Mouse (Mus musculus) olfactory bulb, adult 2 months (tissue): ENCODE results near the gene Thsd7a.

ENCODE experiments used
- CTCF ChIP-seq: fragments of 200-500 bp; IDR thresholded peaks from 2 replicates; pipeline ENCODE4 v1.5.1; 2012; ENCODE audit warnings: low read depth, mild to moderate bottlenecking, low read length, moderate library complexity; ENCODE audit not compliant: insufficient read depth
- POLR2A ChIP-seq: fragments of 200-500 bp; IDR thresholded peaks from 2 replicates; pipeline ENCODE4 v1.6.1; 2012; ENCODE audit warnings: mild to moderate bottlenecking, low read depth, low read length, moderate library complexity; ENCODE audit not compliant: insufficient read depth

DNA sequence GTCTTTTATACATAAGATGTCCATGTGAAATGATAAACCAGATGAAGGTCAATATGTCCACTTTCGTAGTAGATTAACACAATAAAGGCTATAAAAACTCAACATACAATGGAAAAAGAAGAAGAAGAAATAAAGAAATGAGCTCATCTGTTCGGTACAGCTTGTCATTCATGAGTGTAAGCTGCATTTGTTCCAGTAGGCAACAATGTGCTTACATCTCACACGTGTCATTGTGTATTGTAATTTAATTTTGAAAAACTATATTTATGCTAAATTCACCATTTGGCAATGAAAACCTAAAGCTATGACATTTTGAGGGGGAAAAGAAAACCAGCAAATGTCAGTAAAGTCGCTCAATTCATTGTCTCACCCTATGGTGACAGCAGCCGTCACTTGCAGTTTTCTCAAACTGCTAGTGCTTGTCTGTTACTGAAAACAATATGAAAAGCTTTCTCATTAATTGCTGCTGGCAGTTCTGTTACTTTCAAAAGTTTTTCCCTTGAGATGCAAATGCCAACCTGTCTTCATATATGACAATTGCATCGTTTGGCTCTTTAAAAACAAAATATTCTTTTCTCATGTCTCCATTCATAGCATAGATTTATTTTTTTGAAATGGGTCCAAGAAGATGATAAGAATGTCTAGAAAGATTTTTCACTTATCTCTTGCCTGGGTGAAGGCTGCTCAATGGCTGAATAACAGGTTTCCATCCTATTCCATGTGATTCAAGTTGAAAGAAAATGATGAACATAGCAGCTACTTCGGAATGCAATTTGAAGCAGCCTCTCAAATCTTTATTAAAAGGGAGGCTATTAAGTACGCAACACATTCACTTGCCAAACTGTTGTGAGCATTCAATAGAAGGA is 10.4 kb upstream of the Thsd7a start:
- TF ChIP-seq POLR2A (no peak), CTCF (no peak)
